Mouse (Mus musculus): ENCODE results near the gene Tor3a. TPM values are rescaled to one million over a fixed set of nuclear protein-coding genes. Genes with fewer than 3 reads are reported as not detected.

The Tor3a gene
- total RNA-seq, 2 experiments from 2014 or later = 11.5 to 17.4 TPM

DNA sequence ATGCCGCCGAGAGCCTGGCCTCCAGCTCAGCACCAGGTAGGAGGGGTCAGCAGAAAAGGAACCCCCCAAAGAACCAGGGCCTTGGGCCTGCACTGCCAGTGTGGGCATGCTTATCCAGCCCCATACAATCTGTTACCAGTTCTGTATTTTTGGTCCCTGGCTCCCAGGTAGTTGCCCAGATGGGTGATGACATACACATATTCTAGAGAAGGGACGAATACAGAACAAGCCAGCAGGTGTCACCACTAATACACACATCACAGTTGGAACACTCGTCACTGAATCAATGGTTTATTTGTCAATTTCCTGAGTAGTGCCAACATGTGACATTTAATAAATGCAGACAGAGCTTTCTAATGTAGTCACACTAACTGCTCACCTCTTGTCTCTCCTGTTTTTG lies 33.6 kb downstream of the Tor3a start:
- DNase-seq (ENCODE audit: low spot score in 2 of 2) = no peak

DNA sequence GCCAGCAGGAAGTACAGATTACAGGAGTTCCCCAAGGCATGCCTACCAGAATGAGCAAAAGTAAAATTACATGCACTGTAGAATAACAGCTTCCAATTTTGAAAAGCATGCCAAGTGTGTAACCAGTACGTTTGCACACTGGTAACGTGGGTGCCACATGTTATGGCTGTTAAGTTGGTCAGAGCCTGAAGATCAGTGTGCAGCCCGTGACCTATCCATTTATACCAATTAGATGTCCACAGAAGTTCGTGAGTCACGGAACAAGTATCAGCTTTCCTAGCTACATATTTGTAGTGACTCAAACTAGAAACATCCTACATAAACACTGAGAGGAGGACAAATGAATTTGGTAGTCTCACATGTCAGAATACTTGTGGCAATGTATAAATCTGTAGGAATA lies 34.7 kb downstream of the Tor3a start:
- DNase-seq (ENCODE audit: low spot score in 2 of 2) = no peak

DNA sequence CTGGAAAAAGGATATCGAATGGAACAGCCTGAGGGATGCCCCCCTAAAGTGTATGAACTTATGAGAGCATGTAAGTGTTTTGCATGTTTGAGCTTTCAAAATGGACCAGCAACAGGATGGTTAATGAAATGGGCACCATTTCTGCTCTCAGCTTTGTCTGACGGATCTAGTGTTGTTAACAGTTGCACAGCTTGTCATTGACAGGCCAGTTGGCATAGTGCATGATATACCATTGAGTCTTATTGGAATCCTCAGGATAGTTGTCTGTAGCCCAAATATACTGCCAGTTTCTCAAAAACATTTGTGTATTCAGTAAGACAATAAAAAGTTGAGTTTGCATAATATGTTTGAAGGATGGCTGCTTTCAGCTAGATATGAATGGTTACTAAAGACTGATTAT lies 39.0 kb downstream of the Tor3a start:
- DNase-seq (ENCODE audit: low spot score in 2 of 2) = no peak

DNA sequence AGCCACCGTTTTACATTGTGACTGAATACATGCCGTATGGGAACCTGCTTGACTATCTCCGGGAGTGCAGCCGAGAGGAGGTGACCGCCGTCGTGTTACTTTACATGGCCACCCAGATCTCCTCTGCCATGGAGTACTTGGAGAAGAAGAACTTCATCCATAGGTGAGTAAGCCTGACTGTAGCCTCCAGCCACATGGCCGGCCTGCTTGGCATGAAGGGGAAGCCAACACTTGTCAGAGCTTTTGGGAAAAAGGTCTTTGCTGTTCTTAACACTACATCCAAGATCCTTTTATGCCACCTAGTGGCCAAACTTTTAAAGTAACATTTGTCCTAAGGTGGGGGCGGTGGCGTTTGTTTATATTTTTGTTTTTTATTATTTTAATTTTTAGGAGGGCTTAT lies 41.1 kb downstream of the Tor3a start:
- DNase-seq (ENCODE audit: low spot score in 2 of 2) = no peak

DNA sequence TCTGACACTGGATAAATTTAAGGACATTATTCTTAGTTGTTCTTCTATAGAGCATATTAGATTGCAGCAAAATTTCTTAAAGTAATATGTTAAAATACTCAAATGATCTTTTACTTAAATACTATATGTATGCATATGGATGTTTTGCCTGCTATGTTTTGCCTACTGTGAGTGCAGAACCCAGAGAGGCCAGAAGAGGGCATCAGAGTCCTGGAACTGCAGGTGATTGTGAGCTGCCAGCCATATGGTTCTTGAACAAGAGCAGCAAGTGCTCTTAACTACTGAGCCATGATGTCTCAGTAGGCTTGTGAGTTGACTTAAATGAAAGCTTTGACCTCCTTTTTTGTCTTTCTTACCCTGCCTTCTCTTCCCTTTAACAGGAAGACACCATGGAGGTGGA lies 43.2 kb downstream of the Tor3a start:
- DNase-seq (ENCODE audit: low spot score in 2 of 2) = no peak

DNA sequence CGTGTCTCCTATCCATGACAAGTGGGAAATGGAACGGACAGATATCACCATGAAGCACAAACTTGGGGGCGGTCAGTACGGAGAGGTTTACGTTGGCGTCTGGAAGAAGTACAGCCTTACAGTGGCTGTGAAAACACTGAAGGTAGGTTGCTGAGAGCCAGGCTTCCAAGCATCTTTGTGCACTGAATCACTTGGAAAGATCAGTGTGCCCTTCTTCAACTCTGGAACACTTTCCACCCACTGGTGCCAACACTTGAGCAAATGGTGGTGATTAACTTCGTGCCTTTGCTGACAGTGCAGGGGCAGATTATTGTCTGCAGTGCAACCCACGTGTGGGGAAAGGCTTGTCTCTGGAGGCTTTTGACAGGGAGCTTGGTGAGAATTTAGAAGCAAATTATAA lies 44.2 kb downstream of the Tor3a start:
- no peak for DNase-seq (ENCODE audit: low spot score in 2 of 2)

DNA sequence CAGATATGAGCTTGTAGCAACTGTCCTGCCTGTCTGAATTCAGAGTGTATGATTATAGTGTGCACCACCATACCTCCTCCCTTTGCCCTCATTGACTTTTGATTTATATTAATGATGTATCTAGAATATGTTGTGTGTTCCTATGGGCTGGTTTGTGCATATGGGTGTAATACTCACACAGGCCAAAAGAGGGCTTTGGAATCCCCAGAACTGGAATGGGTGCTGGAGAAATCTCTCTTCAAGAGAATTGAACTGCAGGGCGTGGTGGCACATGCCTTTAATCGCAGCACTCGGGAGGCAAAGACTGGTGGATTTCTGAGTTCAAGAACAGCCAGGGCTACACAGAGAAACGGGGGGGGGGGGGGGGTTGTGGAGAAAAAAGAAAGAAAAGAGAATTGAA lies 47.4 kb downstream of the Tor3a start:
- no peak for DNase-seq (ENCODE audit: low spot score in 2 of 2)

DNA sequence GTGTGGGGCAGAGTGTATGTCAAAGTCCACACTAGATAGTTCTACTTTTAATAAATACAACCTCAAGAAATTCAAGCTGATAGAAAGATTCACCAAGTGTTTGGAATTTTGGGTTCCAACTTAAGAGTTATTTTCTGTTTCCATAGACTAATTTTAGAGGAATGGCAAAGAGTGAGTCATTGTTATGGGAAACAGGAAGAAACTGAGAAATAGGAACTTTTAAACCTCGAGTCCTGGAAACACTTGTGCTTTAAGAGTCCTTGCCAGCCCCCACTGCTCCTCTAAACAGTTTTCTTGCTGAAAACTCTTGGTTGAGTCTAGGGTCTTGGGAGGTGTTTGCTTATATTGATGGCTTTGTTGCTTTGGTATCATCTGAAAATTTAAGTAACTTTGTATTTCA lies 49.9 kb downstream of the Tor3a start:
- DNase-seq (ENCODE audit: low spot score in 2 of 2) = no peak

DNA sequence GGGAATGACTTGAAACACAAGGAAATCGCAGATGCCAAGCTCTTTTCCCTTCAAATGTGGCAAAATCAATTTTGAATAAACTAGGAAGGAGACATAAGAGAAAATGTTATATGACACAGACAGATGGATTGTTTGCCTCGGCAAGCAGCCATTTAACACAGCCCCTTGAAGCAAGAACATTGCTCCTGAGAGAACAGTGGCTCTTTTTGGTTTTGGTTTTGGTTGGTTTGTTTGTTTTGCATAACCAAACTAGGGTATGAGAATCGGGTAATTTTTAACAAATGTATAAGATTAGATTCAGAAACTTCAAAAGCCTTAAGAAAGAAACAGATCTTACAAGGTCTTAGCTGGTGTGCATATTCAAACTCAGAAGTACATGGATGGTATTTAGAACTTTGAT lies 53.2 kb downstream of the Tor3a start:
- DNase-seq (ENCODE audit: low spot score in 2 of 2) = no peak

DNA sequence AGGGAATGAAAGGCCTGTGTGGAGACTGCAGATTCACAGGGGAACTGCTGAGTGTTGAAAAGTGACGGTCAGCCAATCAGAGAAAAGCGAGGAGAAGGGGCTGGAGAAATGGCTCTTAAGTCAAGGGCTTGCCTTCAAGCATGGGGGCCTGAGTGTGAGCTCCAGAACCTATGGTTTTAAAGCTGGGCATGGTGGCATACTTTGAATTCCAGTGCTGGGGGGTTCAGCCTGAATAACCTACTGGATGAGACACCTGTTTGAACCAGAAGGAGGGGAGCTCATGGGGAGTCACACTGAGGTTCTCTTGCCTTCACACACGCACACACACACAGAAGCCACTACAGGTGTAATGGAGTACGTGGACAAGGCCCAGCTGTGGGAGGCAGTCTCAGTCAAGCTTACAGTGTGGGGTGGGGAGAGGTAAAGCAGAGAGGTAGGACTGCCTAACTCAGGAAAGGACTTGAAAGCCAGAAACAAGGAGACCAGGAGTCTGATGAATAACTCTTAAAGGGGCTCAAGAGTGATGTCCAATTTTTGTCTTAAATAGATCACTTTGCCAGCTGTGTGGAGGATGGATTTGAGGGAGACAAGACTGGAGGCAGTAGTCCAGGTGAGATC lies 53.8 kb downstream of the Tor3a start:
- DNase-seq (ENCODE audit: low spot score in 2 of 2) = no peak

DNA sequence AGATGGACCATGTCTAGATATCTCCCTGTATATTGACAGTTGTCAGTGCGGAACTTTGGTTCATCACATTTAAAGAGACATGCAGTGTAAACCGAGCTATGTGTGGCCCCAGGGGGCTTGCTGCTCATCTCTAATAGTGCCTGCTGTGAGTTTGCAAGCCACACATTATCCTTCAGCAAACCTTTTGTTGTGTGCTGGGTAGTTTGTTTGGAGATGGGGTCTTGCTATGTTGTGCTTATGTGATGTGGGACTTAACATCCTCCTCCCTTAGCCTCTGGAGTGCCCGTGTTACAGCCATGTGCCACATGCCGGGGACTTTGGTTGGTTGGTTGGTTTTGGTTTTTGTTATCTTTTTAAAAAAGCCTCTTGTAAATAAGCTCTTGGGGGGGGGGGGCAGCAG lies 56.3 kb downstream of the Tor3a start:
- DNase-seq (ENCODE audit: low spot score in 2 of 2) = no peak

DNA sequence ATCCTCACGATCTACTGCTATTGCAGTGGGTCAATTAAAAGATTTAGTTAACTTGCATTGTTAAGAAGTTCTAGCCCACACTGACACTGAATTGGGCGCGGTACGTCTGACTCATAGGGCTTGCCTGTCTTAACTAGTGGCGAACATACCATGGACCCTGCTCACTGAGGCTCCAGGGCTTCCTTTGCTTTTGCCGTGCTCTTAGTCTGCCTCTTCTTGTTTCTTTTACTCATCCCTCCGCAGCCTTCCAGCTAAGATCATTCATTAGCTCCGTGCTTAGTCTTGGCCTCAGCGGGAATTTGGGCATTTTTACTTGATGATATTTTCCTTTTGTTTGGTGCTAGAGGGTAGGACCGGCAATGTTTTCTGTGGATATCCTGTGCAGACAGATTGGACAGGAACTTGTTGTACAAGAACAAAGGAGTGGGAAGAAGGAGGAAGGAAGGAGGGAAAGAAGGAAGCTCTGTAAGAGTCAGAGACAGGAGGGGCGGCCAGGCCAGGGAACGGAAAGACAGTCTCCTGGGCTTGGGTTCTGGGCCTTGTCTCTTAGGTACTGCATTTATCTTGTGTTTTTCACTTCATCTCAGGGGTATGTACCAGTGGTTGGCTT lies 57.1 kb downstream of the Tor3a start:
- no peak for DNase-seq (ENCODE audit: low spot score in 2 of 2)

DNA sequence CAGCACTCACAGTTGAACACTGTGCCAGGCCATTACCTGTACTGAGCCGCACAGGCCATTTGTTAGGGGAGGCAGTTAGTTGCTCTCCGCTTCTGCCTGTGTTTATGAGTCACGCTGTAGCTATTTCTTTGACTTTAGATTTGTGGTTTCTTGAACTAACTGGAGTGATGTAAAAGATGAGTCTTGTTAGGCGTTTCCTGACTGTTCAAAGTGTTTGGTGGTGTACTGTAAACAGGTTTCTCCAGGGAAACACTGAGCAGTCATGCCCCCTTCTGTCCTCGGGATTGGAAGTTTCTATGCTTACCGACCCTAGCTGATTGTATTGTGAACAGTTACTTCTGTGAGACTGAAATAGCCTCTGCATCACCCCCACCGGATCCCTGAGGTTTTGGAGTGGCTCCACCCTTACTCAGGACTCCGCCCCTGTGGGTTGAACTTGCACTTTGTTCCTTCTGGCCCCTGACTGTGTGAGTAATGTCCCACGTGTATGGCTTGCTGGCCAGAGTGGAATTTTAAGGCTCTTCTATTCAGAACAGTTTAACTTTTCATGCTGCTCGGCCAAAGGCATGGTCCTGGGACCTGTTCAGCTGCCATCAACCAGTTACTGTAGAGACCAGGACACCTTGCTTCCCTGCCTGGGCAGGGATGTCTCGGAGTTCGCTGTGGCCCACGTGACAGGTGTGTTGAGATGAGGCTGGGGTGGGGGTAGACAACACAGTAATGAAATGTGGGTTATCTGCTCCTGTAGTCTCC lies 58.6 kb downstream of the Tor3a start:
- DNase-seq (ENCODE audit: low spot score in 2 of 2) = peak; percentile 66 to 68

DNA sequence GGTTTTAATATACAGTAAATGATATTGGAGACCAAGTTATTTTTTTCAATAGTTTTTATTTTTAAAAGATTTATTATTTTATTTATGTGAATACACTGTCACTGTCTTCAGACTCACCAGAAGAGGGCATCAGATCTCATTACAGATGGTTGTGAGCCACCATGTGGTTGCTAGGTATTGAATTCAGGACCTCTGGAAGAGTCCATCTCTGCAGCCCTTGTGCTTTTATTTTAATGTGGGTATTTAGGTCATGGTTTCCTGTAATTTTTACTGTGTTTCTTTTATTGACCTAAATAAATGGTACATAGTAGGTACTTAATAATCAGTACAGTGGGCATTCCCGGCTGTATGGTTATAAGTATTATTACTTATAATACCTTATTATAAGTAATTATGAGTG lies 59.4 kb downstream of the Tor3a start:
- no peak for DNase-seq (ENCODE audit: low spot score in 2 of 2)

DNA sequence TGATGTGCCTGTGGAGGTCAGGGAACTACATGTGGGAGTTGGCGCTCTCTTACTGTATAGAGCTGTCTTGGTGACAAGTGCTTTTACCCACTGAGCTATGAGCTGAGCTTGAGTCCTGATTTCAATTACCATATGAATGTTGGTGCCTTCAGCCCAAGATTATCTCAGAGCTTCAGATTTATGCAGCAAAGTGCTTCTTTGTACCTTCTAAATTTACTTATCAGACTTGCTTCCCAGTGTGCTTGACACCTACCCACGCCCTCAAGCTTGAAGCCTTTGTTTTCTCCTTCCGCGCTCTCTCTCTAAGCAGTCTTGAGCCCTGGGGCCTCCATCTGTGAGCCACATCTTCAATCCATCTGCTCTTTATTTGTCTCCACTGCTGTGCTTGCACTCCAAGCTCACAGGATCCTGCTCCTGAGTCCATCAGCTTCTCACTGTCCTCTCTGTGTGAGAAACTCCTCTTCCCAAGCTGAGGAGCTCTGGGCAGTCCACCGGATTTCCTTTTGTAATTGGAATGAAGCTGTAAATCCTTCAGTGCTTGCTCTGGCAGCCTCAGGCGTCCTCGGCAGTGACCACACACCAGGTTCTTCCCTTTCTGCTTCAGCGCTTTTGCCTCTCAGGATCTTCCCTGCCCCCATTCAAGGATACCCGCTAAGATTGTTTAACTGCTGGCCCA lies 60.2 kb downstream of the Tor3a start:
- no peak for DNase-seq (ENCODE audit: low spot score in 2 of 2)

DNA sequence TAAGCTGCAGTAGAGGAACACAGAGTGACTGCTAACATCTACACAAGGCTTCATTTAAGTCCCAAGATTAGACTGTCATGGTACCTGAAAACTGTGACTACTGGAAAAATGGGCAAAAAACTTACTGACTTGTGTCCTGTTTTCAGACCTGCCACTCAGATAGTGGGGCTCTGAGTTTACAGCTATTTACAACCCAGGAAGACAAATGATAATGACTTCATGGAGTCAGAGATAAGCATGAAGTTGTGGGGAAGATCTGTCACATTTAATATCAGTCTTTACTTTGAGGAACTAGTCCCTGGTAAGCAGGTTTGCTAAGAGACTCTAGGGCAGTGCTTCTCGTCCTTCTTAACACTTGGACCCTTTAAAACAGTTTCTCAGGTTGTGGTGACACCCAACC lies 63.9 kb downstream of the Tor3a start:
- no peak for DNase-seq (ENCODE audit: low spot score in 2 of 2)

DNA sequence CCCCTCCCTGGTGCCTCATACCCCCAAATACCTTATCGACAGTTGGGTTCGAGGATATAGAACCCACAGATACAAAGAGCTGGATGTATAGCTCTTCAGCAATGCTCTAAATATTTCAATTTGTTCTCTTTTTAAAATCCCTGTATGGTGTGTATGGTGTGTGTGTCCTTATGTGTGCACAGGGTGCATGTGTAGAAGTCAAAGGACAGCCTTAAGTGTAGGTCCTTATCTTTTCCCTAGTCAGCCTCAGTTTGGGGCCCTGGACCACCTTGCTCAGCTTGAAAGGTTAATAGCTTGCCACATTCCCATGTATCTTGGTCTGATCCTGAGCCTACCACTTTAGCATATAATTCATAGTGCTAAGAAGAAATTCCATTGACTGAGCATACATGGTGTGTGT lies 65.7 kb downstream of the Tor3a start:
- DNase-seq (ENCODE audit: low spot score in 2 of 2) = no peak

DNA sequence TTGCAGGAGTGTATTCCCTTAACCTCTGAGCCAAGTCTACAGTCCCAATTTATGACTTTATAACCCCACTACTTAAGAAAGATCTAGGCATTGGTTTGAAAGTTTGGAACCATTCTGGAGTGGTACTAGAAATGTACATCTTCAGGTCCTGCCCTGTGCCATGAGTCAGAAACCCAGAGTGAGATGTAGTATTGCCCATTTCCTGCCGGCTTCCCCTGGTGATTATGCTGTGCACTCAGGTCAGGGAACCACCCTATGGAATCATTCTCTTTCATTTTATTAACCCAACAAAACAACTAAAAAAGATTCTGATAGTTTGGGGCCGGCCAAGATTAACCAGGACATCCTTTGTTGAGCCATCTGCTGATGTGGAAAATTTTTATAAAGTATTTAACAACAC lies 68.2 kb downstream of the Tor3a start:
- no peak for DNase-seq (ENCODE audit: low spot score in 2 of 2)

DNA sequence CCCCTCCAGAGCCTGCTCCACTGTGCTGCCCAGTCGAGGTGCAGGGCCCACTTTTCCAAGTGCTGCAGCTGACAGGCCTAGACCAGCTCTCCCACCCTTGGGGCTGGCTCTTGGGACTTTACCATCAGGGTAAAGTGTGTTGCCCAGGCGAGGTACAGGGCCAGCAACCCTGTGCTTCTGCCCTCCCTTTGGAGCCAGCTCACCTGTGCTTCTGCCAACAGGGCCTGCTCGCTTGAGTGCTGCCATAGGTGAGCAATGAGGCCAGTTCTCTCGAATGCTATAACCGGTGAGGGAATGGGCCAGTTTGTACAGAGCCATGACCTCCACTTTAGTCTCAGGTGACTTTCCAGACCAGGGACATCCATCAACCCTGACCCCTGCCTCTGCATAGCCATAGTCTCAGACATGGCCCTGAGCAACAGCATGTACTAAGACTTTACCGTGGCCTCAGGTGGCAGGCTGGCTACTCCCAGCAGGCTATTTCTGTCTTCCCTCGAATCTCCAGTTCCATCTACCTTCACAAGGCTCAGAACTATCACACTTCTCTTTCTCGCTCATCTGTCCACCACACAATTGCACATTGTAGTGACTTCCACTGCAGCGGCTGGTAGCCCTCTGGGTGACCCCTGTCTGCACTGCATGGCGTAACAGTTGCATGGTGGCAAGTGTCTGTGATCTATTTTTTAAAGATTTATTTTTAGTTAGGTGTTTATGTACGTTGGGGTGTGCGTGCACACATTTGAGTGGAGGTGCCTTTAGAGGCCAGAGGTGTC lies 68.9 kb downstream of the Tor3a start:
- no peak for DNase-seq (ENCODE audit: low spot score in 2 of 2)

All from adrenal gland, adult 18-20 months (tissue).